Mouse (Mus musculus): ENCODE results near the gene Nme2.
"Not testable (repeated sequence)": the region's sequence is repeated elsewhere in the genome, so short reads cannot be mapped to it uniquely, and the experiment has no call there.

Nme2 gene

DNA sequence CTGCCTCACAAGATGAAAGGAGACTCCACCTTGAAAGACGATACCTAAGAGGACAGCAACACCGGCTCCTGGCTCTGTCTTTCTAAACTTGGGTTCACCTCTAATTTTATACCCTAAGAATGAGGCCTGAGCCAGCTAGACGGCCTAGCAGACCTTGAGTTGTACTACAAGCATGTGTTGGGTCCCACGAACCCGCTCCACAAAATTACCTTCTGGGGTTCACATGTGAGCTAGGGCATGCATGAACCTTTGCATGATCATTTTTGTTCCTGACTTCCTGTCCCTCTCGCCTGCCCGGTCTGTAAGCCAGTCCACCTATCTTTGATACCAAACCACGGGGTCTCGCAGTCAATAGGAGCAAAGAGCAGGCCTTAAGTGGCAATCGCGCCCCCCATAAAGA, 11.3 kb upstream of the Nme2 start:
- DNase-seq (ENCODE audit: extremely low spot score, low read depth, low spot score): no peak

DNA sequence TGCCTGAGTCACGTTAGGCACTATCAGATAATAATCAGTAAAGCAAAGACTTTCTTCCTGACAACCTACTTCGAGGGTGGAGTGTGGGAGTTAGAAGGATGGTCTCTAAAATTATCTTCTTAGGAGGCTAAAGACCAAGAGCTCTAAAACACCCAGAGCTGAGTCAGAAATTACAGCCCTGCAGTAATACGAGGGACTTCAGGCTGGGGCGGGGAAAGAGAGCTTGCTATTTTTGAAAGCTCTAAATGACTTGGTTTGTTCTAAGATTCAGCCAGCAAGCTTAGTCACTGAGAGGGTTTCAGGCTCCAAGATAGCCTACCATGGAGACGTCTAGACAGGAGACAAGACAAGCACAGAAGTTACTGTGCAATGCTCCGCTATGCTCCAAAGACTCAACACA, 9.3 kb upstream of the Nme2 start:
- DNase-seq (ENCODE audit: extremely low spot score, low read depth, low spot score): no peak

DNA sequence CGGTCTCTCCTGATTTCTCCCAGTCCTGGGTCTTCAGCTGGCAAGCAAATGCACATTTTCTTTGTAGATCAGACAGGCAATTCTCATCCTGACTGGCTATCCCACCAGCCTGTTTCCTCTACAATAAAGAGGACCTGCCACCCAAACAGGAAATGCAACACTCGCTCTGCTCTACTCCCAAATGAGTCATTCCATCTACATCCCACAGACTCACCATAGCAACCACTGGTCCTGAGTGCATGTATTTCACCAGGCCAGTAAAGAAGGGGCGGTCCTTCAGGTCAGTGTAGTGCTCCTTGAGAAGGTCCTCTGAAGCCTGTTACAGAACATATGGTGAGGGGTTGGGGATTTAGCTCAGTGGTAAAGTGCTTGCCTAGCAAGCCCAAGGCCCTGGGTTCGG, 7.0 kb upstream of the Nme2 start:
- no peak for DNase-seq (ENCODE audit: extremely low spot score, low read depth, low spot score)

DNA sequence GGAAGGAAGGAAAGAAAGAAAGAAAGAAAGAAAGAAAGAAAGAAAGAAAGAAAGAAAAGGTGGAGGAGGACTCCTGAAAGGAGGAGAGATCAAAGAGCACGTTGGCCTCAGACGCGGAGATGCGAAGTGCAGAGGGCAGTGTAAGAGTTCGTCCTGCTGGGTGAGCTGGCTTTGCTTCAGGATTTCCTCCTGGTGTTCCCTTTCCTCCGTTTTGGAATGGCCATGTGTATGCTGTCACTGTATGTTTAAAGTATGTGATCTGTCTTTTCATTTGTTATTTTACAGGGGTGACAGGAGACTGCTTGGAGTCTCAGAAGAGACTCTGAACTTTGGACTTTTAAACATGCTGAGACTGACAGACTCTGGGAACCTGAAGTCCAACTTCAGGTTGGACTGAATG, 5.4 kb upstream of the Nme2 start:
- DNase-seq (ENCODE audit: extremely low spot score, low read depth, low spot score): no peak

DNA sequence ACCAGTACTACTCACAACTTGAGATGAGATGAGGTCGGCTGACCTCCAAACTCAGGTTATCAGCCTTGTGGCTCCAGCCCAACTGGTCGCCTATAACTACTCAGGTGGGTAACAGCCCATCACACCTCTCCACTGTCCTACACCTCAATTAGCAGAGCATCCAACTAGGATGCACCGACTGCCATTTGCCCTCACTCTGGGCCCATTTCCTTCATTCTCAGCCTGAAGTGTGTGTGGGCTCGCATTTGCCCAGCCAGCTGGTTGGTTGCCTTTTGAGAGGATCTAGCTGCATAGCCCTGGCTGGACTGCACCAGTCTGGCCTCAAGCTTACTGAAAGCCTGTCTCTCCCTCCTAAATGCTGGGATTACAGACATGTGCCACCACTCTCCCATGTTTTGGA, 1.7 kb upstream of the Nme2 start:
- DNase-seq (ENCODE audit: extremely low spot score, low read depth, low spot score): no peak

DNA sequence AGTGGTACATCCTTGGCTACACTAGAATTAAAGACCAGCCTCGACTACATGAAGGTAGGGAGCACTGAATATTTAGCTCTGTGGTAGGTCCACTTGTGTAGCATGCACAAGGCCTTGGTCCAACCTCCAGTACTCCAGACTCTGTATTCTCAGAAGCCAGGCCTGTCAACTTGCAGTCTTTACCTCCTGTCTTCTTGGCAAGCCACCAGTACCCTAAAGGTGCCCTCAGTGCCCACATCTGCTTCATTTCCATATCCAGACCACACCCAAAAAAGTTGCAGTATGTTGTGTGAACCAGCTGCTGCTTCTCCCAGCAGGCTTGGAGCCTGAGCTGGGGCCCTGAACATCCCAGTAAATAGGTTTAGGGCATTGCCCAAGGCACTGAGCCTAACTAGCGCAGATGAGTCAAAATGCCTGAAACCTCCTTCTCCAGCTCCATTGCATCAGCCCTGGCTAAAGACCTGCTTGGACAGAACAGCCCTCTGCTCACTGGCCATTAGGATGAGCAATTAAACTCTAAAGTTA, 1.0 kb upstream of the Nme2 start:
- DNase-seq (ENCODE audit: extremely low spot score, low read depth, low spot score): no peak

DNA sequence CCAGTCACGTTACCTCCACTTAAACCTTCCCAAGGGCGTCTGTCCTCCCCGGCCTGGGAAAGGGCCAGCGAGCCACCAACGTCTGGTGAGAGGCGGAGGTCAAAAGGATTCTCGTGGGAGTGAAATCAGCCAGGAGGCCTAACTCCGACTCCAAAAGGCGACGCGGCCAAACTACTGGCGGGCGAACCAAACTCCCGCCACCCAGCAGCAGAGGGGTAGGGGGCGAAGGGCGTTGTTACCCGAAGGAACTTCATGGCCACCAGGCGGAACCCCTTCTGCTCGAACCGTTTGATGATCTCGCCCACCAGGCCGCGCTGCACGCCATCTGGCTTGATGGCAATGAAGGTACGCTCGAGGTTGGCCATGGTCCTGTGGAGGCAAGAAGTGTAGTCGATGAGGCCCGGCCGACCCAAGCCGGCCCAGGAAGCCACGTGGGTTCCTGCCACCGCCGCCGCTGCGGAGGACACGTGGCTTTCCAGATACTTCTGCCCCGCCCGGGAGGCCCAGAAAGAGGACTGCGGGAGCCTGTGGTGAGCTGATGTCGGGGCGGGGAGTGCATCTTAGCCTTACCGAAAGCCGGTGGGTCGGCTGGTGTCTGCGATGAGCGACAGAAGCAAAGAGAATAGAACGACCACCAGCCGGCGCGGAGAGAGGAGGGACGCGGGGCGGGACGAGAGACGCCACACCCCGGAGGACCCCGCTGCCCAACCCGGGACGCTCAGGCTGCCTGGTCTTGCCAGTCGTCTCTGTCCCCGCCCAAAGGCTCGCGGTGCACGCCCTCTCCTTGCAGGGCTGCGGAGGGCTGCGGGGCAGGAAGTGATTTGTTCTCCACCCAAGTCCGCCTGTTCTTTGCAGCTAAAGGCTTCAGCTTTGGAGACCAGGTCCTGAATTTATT, 556 bp downstream of the Nme2 start:
- DNase-seq (ENCODE audit: extremely low spot score, low read depth, low spot score): no peak

DNA sequence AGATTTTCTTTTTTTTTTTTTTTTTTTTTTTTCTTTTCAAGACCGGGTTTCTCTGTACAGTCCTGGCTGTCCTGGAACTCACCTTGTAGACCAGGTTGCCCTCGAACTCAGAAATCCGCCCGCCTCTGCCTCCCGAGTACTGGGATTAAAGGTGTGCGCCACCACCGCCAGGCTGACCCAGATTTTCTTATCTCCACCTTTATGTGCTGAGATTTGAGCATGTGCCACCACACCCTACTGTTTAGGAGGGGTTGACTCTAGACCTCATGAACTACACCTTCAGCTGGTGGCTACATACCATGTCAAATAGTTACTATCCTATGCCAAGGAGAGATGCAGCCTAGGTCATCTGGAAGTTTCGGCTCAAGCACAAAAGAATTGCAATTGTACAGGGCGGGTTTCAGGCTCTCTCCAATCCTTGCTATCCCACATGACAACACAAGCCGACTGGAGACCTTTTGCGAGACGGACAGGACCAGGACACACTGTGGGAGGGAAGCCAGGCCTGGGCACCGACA, 1.3 kb downstream of the Nme2 start:
- no peak for DNase-seq (ENCODE audit: extremely low spot score, low read depth, low spot score)

DNA sequence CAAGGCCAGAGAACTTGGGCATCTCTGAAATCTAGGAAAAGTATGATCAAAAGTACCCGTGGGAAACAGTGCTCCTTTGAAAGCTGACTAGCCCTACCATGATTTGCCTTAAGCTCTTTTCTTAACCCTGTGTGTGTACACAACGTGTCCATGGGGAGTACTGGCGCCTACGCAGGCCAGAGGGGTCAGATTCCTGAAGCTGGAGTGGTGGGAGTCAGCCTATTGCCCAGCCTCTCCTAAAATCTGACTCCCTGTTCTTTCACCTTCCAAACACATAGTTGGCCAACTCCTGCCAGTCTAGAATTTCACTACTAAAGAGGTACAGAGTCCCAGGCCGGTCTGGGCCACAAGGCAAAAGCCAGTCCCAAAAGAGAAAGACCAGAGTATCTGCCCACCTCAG, 3.7 kb downstream of the Nme2 start:
- DNase-seq (ENCODE audit: extremely low spot score, low read depth, low spot score): no peak

DNA sequence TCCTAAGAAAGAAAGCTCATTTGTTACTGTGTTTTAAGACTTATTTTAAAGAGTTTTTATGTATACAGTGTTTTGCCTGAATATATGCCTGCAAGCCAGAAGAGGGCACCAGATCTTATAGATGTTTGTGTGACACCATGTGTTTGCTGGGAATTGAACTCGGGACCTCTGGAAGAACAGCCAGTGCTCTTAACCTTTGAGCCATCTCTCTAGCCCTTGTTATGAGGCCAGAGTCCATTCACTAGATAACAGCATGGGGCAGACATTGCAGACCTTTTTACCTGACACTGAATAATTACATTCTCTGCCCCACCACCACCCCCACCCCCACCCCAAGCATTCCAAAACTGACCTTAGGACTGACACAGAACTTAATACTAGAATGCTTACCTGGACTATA, 6.0 kb downstream of the Nme2 start:
- no peak for DNase-seq (ENCODE audit: extremely low spot score, low read depth, low spot score)

DNA sequence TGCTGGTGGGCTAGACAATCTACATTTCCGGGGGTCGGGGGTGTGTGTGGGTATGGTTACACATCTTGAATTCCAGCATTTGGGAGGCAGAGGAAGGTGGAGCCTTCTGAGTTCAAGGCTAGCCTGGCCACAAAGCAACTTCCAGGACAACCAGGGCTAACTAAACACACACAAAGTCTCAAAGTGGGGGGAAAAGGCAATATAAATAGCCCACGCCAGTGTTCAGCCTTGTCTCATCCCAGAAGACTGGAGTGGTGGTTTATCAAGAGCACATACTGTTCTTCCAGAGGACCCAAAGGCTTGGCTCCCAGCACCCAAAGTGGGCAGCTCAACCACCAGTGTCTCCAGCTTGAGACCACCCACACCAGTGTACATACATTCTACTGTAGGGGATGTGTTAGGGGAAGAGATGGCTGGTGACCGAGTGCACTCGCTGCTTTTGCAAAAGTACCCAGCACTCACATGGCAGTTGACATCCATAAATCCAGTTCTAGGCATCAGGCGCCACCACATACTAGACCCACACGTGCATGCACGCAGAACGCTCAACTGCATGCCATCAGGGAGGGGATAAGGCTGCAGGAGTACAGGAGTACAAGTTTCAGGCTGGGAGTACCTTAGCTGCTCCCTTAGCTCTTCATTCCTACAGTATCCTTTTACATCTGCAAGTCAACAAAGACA, 7.0 kb downstream of the Nme2 start:
- DNase-seq (ENCODE audit: extremely low spot score, low read depth, low spot score): no peak

DNA sequence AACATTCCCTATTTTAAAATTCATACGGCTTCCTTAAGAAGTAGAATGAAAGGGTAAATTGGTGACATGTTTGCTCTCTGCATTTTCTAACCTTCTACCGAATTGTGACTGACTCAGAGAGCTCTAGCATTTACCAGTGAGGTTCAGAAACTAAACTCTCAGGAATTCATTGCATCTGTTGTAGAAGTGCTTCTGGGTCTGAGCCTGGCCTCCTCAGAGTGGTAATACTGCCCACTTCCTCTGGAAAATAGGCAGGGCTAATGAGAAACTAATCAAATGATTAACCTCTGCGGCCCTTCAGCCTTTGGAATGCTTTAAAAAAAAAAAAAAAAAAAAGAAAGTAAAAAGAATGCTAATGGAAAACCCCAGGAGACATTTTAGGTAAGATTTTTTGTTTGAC, 11.1 kb downstream of the Nme2 start:
- no peak for DNase-seq (ENCODE audit: extremely low spot score, low read depth, low spot score)

DNA sequence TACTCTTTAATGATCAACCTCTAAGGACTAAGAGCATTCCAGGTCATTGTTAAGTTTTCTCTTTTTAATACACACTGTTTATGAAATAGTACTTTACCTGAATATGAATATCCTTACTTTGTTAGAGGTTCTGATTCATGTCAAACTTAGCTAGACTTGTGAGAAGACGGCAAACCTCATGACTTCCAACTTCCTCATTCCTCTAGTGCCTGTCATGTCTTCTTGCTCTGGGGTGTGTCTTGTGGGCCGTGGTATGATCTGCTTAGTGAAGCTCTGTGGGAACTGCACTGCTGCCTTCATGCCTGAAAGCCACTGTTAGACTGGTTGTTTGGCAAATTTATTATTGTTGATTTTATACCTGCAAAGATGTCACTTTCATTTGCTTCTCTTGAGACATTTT, 15.2 kb downstream of the Nme2 start:
- no peak for DNase-seq (ENCODE audit: extremely low spot score, low read depth, low spot score)

DNA sequence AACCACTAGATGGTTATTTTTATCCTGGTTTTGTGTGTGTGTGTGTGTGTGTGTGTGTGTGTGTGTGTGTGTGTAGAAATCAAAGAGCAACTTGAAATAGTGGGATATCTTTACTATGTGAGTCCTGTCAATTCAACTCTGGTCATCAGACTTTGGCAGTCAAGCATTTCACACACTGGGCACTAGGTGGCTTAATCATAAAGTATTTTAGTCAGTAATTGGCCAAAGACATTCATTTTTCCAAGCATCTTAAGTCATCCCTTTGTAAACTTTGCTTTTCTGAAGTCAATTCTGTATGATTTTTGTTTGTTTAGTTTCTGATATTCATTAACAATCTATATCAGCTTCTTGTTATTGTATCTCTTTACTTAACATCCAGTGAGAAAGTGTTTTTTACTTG, 27.0 kb downstream of the Nme2 start:
- DNase-seq (ENCODE audit: extremely low spot score, low read depth, low spot score): no peak

DNA sequence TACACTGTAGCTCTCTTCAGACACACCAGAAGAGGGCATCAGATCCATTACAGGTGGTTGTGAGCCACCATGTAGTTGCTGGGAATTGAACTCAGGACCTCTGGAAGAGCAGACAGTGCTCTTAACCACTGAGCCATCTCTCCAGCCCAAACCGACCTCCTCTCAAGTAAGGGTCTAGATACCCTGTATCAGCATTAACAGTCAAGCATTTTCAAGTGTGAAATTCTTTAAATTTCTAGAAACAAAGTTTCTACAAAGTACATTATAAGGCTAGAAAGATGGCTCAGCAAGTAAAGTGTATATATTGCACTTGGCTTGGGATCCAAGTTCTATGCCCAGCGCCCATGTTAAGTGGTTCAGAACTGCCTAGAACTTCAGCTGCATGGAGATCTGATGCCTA, 41.0 kb downstream of the Nme2 start:
- DNase-seq (ENCODE audit: extremely low spot score, low read depth, low spot score): not testable (repeated sequence)

DNA sequence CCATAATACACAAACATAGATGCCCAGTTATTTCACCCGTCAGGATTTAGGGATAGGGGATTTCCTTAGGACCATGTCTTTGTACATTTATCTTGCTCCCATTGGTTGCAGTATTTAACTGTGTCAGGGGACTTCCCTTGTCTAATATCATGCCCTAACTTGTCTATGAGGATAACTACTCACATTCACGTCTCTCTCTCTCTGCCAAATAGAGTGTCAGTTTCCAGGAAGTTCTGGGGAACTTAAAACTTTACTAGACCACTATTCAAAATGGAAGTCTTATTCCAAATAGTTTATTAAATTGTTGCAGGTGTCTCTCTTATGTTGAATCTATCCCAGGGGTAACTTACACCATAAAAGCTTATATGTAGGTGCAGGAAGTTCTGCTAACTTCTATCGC, 44.5 kb downstream of the Nme2 start:
- no peak for DNase-seq (ENCODE audit: extremely low spot score, low read depth, low spot score)

DNA sequence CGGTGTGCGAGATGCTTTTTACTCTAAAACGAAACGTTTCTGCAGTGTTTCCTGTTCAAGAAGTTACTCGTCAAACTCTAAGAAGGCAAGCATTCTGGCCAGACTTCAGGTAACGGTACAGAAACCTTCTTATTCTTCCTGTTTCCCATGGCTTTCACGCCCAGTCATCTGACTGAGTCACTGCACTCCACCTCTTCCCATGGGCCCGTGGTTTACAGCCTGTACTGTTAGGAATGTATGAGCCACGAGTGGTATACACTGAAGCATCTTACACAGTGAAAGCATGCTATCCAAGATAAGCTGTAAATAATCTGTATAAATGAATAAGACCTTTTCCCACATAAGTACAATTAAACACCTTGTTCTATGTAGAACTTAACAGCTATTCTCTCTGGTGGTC, 47.2 kb downstream of the Nme2 start:
- no peak for DNase-seq (ENCODE audit: extremely low spot score, low read depth, low spot score)

DNA sequence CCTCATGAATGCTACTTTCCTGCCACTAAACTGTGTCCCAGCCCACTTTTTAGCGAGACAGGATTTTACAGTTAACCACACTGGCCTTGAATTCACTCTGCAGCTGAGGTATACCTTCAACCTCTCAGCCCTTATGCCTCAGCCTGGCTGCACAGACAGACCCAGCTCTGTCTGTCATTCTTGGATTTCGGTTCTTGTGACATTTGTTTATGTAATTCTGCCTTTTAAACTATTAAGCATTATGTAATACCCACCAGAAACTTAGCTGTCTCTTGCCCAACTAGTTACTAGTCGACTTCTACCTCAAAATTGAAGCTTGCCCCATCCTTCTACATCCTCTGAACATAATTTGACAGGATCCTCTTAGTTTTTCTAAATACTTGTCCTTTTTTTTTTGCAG, 48.2 kb downstream of the Nme2 start:
- DNase-seq (ENCODE audit: extremely low spot score, low read depth, low spot score): no peak

DNA sequence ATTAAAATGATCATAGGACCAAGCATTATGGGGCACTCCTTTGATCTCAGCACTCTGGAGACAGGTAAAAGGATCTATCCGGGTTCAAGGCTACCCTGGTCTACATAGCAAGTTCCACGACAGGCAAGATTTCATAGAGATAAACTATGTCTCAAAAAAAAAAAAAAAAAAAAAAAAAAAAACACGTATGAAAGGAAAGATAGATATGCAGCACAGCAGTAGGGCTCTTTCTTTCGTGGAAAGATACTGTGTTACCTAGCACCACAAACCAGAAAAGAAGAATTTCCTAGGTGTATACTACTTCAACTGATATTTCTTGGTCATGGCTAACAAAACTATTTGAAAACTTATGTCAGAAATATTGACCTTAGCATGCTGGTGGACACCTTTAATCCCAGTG, 49.2 kb downstream of the Nme2 start:
- no peak for DNase-seq (ENCODE audit: extremely low spot score, low read depth, low spot score)
